Mouse (Mus musculus) layer of hippocampus, adult 18-20 months (tissue): Measurements from ENCODE around the gene Ube3b. TPM values are rescaled to one million over a fixed set of nuclear protein-coding genes. Genes with fewer than 3 reads are reported as not detected.

Experiments used
- DNase-seq, 2 experiments: peaks; one replicate each; pipeline ENCODE4 v3.0.0; 2022; ENCODE audit warnings: low spot score in 2 of 2
- total RNA-seq, 2 experiments: library from RNA; stranded (reverse); gene quantifications; 2 replicates each; pipeline ENCODE4 v1.2.3; 2021

The Ube3b gene
- total RNA-seq, 2 experiments from 2014 or later, result 76.2 to 79.2 TPM

DNA sequence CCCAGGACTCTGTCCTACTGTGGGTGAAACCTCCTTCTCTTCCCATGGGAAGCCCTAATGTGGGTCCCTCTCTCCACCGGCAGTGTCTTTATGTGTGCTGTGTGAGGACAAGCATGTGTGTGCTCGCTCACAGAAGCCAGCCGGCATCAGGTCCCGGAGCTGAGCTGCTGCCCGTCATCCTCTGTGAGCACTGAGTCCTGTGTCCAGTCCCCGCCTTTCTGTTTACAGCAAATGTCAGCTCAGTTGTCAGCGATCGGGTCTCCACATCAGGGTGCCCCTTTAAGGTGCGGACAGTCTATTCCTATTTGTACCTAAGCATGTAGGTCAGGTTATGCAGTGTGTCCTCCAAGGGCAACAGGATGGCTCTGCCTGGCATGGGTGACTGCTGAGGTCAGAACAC is 6.8 kb upstream of the Ube3b start:
- DNase-seq, result no peak

DNA sequence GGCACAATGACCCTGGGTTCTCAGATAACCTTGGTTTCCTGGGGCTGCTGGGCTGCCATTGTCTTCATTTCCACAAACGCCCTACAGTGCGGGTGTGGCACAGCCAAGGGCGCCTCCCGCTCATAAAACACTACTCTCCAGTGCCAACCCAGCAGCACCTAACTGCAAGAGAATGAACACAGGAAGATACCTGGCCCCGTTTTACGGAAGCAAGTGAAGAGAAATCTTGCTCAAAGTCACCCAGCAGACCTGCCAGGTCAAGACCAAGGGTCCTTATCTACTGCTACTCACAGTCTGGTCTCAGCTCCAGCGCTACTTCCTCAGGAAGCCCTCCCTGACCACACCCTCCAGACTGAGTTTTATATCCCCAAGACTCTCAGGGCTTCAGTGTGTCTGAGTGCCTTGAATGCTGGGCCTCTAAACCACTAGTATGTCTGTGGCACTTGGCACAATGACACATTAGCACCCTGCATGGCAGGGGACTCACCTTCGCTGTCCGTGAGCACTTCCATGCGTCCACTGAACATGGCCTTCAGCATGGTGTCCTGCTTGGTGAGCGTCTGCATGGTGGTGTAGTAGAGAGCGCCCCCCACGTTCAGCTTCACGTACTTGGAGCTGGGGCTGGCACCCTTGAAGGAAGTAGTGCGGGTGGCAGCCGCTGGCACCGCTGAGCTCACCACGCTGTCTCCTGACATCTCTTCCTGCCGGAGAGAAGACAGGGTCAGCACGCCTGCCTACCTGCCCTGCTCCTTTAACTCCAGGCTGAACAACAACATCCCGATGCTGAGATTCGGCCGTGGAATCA is 5.8 kb upstream of the Ube3b start:
- DNase-seq, result no peak

DNA sequence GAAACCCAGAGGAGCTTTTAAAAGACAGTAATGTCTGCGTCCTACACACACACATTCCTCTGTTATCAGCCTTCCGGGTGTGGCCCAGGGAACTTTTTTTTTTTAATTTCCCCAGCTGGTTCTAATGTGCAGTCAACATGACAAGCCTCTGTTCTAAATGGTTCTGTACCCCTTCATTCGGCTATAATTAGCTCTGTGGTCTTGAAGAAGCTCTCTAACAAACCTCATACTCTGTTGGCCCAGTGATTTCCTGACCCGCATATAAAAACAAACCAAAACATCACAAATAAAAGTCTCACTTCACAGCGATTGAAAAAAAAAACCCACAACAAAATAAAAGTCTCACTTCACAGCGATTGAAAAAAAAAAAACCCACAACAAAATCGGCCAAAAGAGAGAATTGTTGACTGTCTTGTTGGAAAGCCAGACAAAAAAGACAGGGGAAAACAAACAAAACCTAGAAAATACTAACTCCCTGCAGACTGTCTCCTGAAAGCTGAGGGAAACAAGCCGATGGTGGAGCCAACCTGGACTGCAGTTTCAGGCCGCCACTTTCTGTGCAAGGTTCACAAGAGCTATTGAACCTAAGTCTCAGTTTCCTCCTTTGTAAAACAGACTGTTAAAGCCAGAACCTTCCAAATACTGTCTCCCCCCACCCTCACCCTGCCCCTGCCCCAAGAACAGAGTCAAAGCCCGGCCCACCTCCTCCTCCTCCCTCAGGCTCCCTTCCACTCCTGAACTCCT is 2.1 kb upstream of the Ube3b start:
- DNase-seq, result no peak

DNA sequence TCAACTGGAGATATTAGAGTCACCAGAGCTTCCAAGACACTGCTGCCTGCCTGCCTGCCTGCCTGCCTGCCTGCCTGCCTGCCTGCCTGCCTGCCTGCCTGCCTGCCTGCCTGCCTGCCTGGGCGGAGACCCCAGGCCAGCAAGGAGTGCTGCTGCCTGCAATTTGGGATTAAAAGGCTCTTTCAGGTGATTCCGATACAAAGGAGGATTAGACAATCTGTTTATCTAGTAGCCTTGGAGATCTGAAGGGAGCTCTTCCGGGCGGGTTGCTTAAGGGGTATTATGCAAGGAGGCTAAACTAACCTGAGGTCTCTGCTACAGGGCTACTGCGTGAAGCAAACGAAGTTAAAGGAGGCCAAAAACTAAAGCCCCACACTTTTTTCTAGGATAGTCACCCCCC is 1.5 kb upstream of the Ube3b start:
- no peak for DNase-seq

DNA sequence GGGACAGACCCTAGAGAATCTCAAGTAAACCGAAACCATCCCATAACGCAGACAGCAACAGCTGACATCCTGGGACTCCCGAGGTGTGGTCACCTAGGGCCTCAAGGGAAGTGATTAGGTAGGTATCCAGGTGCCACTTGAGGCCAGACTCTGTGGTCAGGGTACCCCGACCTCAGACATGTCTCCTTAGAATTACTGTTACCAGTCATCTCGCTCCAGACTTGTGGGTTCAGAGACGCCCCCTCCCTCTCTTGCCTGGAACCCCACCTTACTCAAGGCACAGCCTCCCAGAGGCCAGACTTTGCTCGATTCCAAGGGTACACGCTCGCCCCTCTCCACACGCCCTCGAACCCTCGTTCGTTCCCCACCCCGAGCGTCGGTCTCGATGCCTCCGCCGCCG is 644 bp upstream of the Ube3b start:
- DNase-seq, result no peak

DNA sequence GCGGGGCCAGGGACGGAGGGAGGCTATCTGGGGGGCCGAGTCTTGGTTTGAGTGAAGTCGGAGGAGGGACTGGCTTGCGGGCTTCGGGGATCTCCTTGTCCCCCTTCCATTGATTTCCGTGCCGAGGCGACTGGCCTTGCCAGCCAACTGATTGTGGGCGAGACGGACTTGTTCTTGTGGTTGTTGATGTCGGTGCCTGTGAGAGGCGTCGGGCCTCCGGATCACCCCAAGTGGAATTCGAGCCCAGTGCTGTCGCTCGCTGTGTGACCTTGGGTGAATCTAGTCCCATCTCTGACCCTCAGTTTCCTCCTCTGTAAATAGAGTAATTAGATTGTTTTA is 575 bp downstream of the Ube3b start:
- DNase-seq, result no peak

DNA sequence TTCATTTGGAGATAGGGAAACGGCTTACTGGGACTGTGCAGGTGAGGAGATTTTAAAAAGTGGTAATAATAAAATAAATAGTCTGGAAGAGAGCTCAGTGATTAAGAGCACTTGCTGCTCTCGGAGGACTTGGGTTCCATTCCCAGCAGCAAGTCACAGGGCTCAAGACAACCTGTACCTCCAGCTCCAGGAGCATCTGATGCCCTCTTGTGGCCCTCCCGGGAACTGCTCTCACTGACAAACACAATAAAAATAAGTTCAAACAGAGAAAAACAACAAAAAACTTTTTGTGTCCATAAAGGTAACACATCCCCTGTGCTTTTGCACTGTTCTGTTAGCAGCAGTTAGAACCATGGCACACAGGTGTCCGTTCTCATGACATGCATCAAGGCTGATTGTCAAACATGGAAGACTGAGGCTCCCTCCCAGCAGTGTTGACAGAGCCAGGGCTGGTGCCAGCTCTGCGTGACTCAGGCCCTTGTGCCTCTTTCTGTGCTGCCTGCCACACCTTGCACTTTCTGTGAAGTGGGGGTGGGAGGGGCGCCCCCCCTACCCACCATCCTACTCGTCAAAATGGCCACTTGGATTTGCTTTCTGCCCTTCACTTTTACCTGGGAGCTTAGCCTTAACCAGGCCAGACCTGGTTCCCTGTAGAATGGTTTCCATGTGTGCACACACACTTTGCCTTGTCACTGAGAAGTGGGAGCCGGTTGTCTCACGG is 2.9 kb downstream of the Ube3b start:
- no peak for DNase-seq

DNA sequence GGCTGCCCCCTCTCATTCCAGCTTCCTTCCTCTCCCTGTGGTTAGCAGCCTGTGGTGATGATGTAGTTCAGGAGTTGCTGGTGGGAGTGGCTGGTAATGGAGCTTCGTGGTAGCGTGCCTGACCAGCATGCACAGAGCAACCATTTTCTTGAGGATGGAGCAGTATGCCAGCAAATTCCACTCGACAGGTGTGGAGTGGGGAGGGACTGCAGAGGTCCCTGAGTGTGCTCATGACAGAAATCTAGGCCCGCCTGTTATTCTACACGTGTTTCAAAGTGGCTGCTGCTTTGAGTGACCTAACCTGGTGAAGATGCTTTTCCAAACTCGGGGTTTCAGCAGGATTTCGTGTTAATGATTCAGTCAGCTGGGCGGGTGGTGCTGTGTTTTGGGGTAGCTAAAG is 4.0 kb downstream of the Ube3b start:
- DNase-seq, result no peak

DNA sequence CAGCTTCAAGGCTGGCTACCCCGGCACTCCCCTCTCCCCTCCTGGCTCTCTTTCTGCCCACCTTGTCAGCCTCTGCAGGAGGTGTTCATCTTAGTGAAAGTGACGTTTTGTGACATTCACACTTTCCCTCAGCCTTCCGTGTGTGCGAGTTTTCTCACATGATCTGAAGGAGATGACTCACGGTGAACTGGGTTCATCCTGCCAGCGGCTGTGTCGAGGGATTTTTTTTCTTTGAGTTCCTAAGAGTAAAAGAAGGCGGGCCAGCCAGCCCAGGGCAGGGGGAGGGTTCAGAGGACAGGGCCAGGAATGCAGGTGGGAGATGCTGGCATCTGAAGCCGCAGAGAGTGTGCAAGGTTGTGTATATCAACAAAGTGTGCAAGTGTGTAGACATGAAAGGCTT is 12.8 kb downstream of the Ube3b start:
- DNase-seq, result no peak

DNA sequence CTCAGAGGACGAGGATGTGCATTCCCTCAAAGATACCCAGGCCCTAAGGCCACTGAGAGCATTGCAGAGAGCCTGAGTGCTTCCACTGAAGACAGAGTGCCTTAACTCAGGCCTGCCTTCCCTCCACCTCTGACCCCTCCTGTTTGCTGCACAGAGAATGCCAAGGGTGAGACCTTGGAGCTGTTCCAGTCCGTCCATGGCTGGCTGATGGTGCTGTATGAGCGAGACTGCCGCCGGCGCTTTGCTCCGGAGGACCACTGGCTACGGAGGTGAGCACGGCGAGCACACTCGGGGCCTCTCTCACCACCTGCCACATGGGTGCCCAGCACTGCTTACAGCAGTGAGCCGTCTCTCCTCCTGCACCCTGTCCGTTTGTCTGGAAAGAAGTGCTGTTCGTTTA is 26.2 kb downstream of the Ube3b start:
- no peak for DNase-seq

DNA sequence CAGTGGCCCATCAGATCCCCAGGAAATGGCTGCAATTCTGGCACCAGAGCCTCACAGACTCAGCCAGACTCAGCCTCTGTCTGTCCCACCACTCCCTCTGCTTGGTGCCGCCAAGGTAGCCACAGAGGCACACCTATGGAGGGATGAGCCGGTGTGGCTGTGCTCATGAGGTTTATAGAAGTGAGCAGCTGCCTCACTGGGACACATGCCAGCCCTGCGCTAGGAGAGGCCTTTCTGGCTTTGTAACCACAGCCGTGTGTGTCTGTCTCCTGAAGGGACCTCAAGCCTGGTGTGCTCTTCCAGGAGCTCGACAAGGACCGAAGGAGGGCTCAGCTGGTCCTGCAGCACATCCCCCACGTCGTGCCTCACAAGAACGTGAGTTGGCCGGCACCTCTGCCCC is 26.9 kb downstream of the Ube3b start:
- DNase-seq, result no peak

DNA sequence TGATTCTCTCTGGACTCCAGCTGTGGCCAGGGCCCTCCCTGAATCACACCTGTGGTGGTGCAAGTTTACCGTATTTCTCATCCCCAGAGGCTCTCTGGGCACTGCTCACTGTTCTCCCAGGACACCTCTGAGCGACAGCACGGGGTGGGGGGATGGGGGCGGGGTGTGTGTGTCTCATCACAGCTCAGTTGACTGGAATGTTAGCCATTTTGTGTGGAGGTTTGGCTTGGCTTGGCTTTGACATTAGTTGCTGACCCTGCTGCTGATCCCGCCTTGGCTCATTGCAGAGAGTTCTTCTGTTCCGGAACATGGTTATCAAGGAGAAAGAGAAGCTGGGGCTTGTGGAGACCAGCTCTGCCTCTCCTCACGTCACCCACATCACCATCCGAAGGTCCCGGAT is 27.4 kb downstream of the Ube3b start:
- no peak for DNase-seq

DNA sequence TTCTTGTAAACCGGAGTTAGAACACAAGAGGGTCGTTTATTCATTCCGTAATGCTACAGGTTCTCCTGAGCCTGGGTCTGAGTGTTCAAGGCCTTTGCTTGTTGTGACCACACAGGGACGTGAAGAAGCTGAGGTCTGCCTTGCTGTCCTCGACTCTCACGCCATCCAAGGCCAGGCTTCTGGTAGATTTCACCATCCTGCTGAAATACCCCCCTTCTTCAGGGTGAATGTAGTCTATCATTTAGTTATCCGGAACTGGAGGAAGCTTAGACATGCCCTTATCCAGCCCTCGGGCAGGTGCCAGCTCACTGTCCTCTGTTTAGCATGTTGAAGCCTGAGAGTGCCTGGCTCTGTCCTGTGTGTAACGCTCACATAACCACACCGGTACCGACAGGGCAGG is 28.4 kb downstream of the Ube3b start:
- DNase-seq, result no peak

DNA sequence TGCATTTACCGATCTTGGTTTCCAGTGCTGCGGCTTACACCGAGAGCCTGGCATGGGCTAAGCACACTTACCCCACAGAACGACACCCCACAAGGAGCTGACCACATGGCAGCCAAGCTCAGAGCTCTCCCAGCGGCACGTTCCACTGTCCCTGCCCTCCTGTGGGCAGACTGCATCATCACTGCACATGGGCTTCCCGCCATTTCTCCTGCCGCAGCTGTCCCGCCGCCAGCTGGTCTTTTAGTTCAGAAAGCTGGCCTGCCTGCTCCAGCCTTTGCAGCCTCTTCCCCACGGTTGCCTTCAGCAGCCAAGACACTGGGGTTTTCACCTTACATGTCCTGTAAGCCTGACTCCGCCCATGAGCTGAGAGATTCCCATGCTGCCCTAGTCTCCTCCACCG is 30.0 kb downstream of the Ube3b start:
- DNase-seq, result no peak

DNA sequence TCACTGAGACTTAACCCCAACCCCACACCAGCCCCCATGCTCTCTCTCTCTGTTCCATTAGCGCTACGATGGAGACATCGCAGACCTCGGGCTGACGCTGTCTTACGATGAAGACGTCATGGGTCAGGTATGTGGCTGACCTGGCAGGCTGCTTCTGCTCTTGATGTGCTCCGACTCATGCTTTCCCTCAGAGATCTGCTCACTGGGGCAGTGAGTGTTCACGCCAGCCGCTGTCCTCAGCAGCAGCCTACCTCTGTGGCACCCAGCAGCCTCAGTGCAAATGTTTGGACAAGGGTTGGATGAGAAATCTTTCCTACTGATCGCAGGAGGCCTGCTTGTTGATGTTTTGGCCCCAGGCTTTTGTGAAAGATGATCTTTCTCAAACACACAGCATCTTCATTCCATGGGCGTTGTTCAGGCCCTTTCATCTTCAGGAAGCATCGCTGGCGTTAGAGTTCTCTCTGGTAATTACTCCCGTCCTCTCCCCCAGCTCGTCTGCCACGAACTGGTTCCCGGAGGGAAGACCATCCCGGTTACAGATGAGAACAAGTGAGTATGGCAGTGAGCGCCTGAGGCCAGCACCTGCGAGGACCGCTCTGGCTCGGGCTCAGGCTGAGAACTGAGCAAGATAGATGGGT is 32.1 kb downstream of the Ube3b start:
- no peak for DNase-seq

DNA sequence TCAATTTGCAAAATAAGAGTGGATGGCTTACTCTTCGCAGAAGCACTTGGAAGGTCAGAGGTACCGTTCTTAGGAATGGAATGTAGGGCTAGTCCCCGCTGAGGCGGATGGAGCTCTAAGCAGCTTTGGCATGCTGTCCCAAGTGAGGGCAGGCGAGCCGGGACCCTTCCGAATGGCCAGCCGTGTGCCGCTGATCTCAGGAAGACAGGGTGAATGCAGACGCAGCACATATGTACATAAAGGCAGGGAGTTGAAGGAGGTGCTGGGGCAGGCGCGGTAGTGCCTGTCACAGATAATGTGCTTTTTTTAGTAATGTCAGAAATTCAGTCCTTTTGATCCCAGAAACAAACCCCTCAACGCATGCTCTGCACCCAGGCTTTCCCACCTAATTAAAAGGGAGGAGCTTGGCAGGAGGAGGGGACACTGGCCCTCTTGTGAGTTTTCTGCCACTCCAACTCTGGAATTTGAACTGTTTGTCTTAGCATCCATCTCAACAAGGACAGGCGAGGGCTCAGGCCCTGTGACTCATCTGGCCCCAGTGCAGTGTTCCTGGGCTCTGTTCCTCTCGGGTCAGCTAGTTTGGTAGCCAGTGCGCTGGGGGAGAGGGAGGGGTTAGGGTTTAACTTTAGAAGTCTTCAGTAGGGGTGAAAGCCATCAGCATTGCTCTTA is 32.8 kb downstream of the Ube3b start:
- no peak for DNase-seq

DNA sequence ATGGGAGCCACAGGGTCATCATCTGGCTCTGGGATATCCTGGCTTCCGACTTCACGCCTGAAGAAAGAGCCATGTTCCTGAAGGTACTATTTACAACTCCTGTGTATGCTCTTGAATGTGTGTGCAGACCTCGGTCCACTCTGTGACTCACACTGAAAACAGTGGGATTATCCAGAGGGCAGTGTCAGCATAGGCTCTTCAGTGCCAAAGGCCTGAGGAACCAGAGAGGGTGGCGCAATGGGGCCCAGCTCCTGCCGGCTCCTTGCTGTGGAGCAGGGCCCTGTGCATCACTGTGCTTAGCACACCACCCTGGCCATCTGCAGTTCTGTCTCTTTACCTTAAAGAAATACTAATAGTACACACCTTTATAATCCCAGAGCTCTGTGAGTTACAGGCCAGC is 35.2 kb downstream of the Ube3b start:
- DNase-seq, result no peak

DNA sequence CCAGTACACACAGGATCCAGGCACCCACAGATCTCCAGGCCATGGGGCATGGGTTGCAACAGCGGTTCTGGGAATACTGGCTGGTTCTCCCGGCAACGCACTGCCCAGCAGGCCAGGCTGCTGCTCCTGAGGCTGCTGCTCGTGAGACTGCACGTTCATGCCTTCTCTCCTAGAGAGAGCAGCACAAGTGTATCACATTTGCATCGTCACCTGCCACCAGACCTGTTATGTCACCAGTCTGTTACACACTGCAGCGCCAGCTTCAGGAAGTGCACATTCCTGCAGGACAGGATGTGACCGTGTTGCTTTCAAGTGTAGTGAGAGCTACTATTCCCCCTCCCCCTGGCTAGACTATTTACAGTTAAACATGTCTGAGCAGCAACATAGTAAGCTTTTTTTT is 36.4 kb downstream of the Ube3b start:
- DNase-seq, result no peak

DNA sequence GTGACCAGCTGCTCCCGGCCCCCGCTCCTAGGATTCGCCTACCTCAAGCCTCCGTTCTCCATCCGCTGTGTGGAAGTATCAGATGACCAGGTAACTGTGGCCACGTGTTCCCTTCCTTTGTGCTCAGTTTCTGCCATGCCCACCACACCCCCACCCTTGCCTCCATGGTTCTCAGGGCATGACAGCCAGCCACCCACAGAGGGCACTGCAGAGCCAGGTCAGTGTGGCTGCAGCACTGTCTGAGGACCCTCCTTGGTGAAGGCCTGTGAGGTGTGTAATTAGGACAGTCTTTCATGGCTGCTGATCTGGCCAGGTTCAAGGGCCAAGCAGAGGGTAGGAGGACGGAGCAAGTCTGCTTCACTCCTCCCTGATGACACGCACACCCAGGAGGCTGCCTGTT is 38.1 kb downstream of the Ube3b start:
- DNase-seq, result no peak

DNA sequence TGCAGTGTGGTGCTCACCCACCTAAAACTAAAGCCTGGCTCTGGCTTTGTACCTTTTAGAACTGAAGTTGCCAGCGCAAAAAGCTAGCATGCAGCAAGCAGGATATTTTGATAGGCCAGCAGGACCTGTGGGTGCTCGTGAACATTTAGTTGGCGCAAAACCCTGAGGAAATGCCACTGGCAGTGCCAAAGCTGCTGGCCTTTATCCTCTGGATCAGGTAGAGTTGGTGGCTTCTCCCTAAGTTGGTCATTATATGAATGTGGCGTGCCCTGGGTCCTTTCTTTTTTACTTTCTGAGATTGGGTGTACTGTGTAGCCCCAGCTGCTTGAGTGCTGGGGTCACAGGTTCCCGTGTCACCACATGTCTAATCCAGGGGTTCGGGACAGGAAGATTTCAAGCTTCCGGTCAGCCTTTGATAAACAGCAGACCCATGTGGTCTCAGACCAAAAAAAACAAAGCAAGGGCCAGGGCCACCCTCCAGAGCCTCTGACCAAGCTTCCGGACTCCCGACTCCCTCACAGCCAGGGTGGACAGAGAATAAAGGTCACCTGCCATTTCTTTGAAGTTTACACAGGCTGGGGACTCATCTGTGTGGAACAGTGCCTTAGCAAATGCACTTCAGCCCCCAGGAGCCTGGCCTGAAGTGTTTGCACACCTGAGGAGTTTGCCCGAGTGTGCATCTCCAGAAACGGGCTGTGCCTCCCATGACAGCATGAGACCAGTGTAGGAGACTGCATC is 41.3 kb downstream of the Ube3b start:
- DNase-seq, result no peak

DNA sequence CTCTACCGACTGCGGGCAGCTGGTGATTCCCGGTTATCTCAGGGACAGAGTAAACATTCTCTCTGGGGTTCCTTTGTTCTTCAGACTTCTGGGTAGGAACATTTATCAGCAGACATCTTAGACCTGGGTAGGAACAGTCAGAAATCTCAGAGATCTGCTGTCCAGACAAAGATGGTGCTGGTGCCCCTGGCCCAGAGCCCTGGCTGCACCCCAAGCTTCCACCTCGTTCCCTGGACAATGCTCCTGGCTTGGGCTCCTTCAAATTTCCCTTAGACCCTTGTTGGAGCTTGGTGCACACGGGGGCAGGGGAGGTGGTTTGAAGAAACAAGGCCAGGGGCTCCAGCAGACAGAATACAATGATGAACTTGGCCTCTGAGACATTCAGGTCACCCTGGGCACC is 42.2 kb downstream of the Ube3b start:
- no peak for DNase-seq
